Mouse (Mus musculus): Measurements from ENCODE around the gene Apbb2. TPM values are rescaled to one million over a fixed set of nuclear protein-coding genes. Genes with fewer than 3 reads are reported as not detected.

The Apbb2 gene
- polyA plus RNA-seq, 1 experiment from 2014 or later, result 124 TPM

Other genes starting within 250 kb of the Apbb2 start
- 1,684 and 1,722 TPM in 2 replicates for gene Uchl1, start 57.3 kb upstream of the Apbb2 start, polyA plus RNA-seq (2015; fragmentation: Nextera tagmentation; extraction: Ambion mirVana)
- gene Limch1, start 127.0 kb upstream of the Apbb2 start, polyA plus RNA-seq (2015; fragmentation: Nextera tagmentation; extraction: Ambion mirVana), result 49.3 and 50.7 TPM in 2 replicates

All from hindbrain, embryonic 15.5 days (tissue).